Mouse (Mus musculus) midbrain, embryonic 11.5 days (tissue): Measurements from ENCODE around the gene Rbpjl. TPM values are rescaled to one million over a fixed set of nuclear protein-coding genes. Genes with fewer than 3 reads are reported as not detected.

Experiments
- ATAC-seq: fragments of 200-750 bp; cut with Nextera tagmentation; 2 replicates; pipeline ENCODE4 v1.8.0; 2017; ENCODE audit warnings: moderate TSS enrichment, moderate library complexity; ENCODE audit not compliant: low FRiP score
- DNase-seq: peaks from one replicate; pipeline ENCODE4 v3.0.0; 2015; ENCODE audit warnings: low spot score; ENCODE audit errors: missing footprints
- H3K27ac ChIP-seq: fragments of 300-500 bp; sonication (generic); 2 replicates; pipeline ENCODE4 v1.5.1; 2014; ENCODE audit warnings: low read depth, low read length
- H3K27me3 ChIP-seq: fragments of 300-500 bp; sonication (generic); 2 replicates; pipeline ENCODE4 v1.6.1; 2014; ENCODE audit warnings: mild to moderate bottlenecking, low read length, moderate library complexity, mixed read lengths; ENCODE audit not compliant: control insufficient read depth, insufficient read depth
- H3K36me3 ChIP-seq: fragments of 300-500 bp; sonication (generic); 2 replicates; pipeline ENCODE4 v1.6.1; 2014; ENCODE audit warnings: mild to moderate bottlenecking, low read length, moderate library complexity, mixed read lengths; ENCODE audit not compliant: control insufficient read depth, insufficient read depth
- H3K4me1 ChIP-seq: fragments of 300-500 bp; sonication (generic); 2 replicates; pipeline ENCODE4 v1.6.1; 2014; ENCODE audit warnings: low read length; ENCODE audit not compliant: control insufficient read depth, insufficient read depth
- H3K4me2 ChIP-seq: fragments of 300-500 bp; sonication (generic); 2 replicates; pipeline ENCODE4 v1.6.1; 2014; ENCODE audit warnings: mild to moderate bottlenecking, moderate library complexity
- H3K4me3 ChIP-seq: fragments of 300-500 bp; sonication (generic); 2 replicates; pipeline ENCODE4 v1.5.1; 2014; ENCODE audit warnings: low read depth, low read length
- H3K9ac ChIP-seq: fragments of 300-500 bp; sonication (generic); 2 replicates; pipeline ENCODE4 v1.6.1; 2014; ENCODE audit warnings: low read length
- H3K9me3 ChIP-seq: fragments of 300-500 bp; sonication (generic); 2 replicates; pipeline ENCODE4 v1.6.1; 2016; ENCODE audit warnings: low read length; ENCODE audit not compliant: control insufficient read depth
- WGBS: fragments of 180-500 bp; shearing (Covaris S2); extraction: QIAGEN DNeasy Blood & Tissue Kit; methylation state at CpG from one replicate; pipeline ENCODE4 v1.1.7; 2014; 5-methylcytosine and 5-hydroxymethylcytosine counted together
- polyA plus RNA-seq: library from polyadenylated mRNA; unstranded; fragments of >200 nt; fragmentation: Nextera tagmentation; extraction: Ambion mirVana; gene quantifications from 2 replicates; pipeline ENCODE4 v1.2.1, GENCODE M21; 2014

The Rbpjl gene
- polyA plus RNA-seq, 1 experiment from 2014 or later: not detected

GRCm38 (mm10) chr2:164421979-164422378, 19.0 kb downstream of the Rbpjl start:
- Histone ChIP-seq H3K27ac (no peak overlapping the region), H3K36me3 (no peaks in the 10 kb centered on the region), H3K4me1 (no peaks in the 10 kb centered on the region), H3K4me2 (no peak overlapping the region), H3K9ac (no peak overlapping the region), H3K9me3 (no peaks in the 10 kb centered on the region), H3K27me3 (no peaks in the 10 kb centered on the region), H3K4me3 (no peak overlapping the region)
- 92% methylated on average over 8 of the region's 8 CpGs for WGBS
- ATAC-seq: no peak
- no peak for DNase-seq

GRCm38 (mm10) chr2:164422675-164423393, 19.9 kb downstream of the Rbpjl start:
- DNase-seq (peak; percentile 75), ATAC-seq (no peak)
- Histone ChIP-seq H3K9me3 (no peaks in the 10 kb centered on the region), H3K27ac (no peak overlapping the region), H3K27me3 (no peaks in the 10 kb centered on the region), H3K4me3 (no peak overlapping the region), H3K4me2 (no peak overlapping the region), H3K9ac (no peak overlapping the region), H3K36me3 (no peaks in the 10 kb centered on the region), H3K4me1 (no peaks in the 10 kb centered on the region)
- WGBS: 88% methylated on average over 15 of the region's 15 CpGs

GRCm38 (mm10) chr2:164423464-164423863, 20.5 kb downstream of the Rbpjl start:
- peak; percentile 47 for DNase-seq
- WGBS: 88% methylated on average over 11 of the region's 11 CpGs
- no peak overlapping the region for H3K9ac ChIP-seq
- H3K36me3 ChIP-seq: no peaks in the 10 kb centered on the region
- H3K4me3 ChIP-seq: no peak overlapping the region
- H3K4me2 ChIP-seq: no peak overlapping the region
- no peak for ATAC-seq
- H3K4me1 ChIP-seq: no peaks in the 10 kb centered on the region
- no peaks in the 10 kb centered on the region for H3K27me3 ChIP-seq
- no peak overlapping the region for H3K27ac ChIP-seq
- no peaks in the 10 kb centered on the region for H3K9me3 ChIP-seq

GRCm38 (mm10) chr2:164424406-164424805, 21.5 kb downstream of the Rbpjl start:
- Histone ChIP-seq H3K36me3 (no peaks in the 10 kb centered on the region), H3K4me2 (no peak overlapping the region), H3K4me3 (no peak overlapping the region), H3K4me1 (no peaks in the 10 kb centered on the region), H3K9ac (no peak overlapping the region), H3K27ac (no peak overlapping the region), H3K27me3 (no peaks in the 10 kb centered on the region), H3K9me3 (no peaks in the 10 kb centered on the region)
- peak; percentile 28 for DNase-seq
- ATAC-seq: no peak
- WGBS: 90% methylated on average over 8 of the region's 8 CpGs

DNA sequence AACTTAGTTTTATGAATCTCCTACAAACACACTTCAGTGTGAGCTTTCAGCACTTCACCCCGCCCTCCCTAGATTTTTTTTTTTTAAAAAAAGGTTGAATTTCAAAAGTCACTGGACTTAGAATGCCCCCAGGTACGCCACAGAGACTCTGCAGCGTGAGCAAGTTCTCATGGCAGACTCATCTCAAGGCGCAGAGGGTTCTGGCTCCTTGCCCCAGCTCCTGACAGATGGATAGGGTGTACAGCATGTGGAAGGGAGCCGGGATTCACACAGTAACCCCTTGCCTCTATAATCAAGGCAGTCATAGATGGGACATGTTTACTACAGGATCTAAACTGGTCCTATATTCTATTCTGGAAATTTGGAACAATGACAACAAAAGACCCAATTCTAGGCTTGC, 22.5 kb downstream of the Rbpjl start:
- no peak overlapping the region for H3K4me2 ChIP-seq
- H3K27ac ChIP-seq: no peak overlapping the region
- H3K4me1 ChIP-seq: no peaks in the 10 kb centered on the region
- DNase-seq: no peak
- no peaks in the 10 kb centered on the region for H3K36me3 ChIP-seq
- ATAC-seq: no peak
- no peak overlapping the region for H3K4me3 ChIP-seq
- H3K9me3 ChIP-seq: no peaks in the 10 kb centered on the region
- H3K27me3 ChIP-seq: no peaks in the 10 kb centered on the region
- 89% methylated on average over 5 of the region's 5 CpGs for WGBS
- no peak overlapping the region for H3K9ac ChIP-seq

DNA sequence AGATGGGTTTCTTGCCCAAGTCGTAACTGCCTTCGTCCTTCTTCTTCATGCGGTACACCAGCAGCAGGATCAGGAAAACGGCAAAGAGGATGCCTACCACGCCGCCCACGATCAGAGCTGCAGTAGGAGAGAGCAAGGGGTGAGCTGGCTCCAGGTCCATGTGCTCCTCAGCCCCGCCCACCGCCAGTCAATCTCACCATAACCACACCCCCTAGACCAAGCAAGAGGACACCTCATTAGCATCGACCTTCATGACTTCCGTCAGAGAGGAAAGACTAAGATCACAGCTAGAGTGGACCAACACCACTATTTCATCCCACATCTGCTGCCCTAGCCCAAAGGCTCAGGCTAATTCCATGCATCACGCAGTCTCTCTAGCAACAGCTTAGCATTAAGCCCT, 23.2 kb downstream of the Rbpjl start:
- Histone ChIP-seq H3K36me3 (no peaks in the 10 kb centered on the region), H3K9me3 (no peaks in the 10 kb centered on the region), H3K27ac (no peak overlapping the region), H3K4me2 (no peak overlapping the region), H3K4me3 (no peak overlapping the region), H3K9ac (no peak overlapping the region), H3K27me3 (no peaks in the 10 kb centered on the region), H3K4me1 (no peaks in the 10 kb centered on the region)
- DNase-seq: peak; percentile 81
- 35% methylated on average over 12 of the region's 12 CpGs for WGBS
- ATAC-seq: no peak

DNA sequence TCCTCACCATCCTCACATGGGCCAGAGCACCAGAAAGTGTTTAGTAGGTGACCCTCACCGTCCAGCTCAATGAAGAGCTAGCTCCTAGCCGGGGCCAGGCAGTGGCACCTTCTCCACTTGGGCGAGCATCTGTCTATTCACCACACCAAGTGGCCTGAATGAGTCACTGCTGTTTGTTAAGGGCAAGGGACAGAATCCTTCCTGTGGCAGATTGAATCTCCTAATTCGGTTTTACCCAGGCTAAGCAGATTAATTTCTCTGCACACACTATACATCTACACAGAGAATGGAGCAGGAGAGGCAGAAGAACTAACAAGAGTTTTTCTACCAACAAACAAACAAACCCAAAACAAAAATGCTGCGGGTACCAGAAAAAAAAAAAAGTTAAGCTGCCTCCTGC, 24.0 kb downstream of the Rbpjl start:
- no peak overlapping the region for H3K27ac ChIP-seq
- 84% methylated on average over 5 of the region's 5 CpGs for WGBS

GRCm38 (mm10) chr2:164428451-164428850, 25.5 kb downstream of the Rbpjl start:
- Histone ChIP-seq H3K9me3 (no peaks in the 10 kb centered on the region), H3K27me3 (no peaks in the 10 kb centered on the region), H3K36me3 (no peaks in the 10 kb centered on the region), H3K4me1 (peaks cover 4% of the 10 kb centered on the region; the same call in 1 of the 2 replicates), H3K4me3 (no peak overlapping the region), H3K9ac (no peak overlapping the region), H3K27ac (no peak overlapping the region), H3K4me2 (no peak overlapping the region)
- no peak for ATAC-seq
- 40% methylated on average over 5 of the region's 5 CpGs for WGBS
- DNase-seq: no peak

More for the DNA sequence above, 24.0 kb downstream of the Rbpjl start:
- H3K4me3 ChIP-seq: no peak overlapping the region
- no peaks in the 10 kb centered on the region for H3K27me3 ChIP-seq
- no peaks in the 10 kb centered on the region for H3K9me3 ChIP-seq
- no peak overlapping the region for H3K9ac ChIP-seq
- H3K4me2 ChIP-seq: no peak overlapping the region
- H3K36me3 ChIP-seq: no peaks in the 10 kb centered on the region
- H3K4me1 ChIP-seq: no peaks in the 10 kb centered on the region
- DNase-seq (no peak), ATAC-seq (no peak)

GRCm38 (mm10) chr2:164429881-164430615, 27.1 kb downstream of the Rbpjl start:
- ATAC-seq: no peak
- 49% methylated on average over 15 of the region's 15 CpGs for WGBS
- Histone ChIP-seq H3K4me3 (no peak overlapping the region), H3K27me3 (no peaks in the 10 kb centered on the region), H3K36me3 (no peaks in the 10 kb centered on the region), H3K9ac (no peak overlapping the region), H3K4me1 (peaks cover 4% of the 10 kb centered on the region; the same call in 1 of the 2 replicates), H3K27ac (no peak overlapping the region), H3K4me2 (no peak overlapping the region), H3K9me3 (no peaks in the 10 kb centered on the region)
- peak; percentile 80 for DNase-seq
